Mouse (Mus musculus) limb, embryonic 13.5 days (tissue): ENCODE data around the gene Gemin7. TPM values are rescaled to one million over a fixed set of nuclear protein-coding genes. Genes with fewer than 3 reads are reported as not detected.

ENCODE experiments used
- ATAC-seq: fragments of 200-750 bp; cut with Nextera tagmentation; 2 replicates; pipeline ENCODE4 v1.8.0; 2017; ENCODE audit warnings: low read depth, moderate number of reproducible peaks, moderate TSS enrichment; ENCODE audit not compliant: low FRiP score
- H3K27ac ChIP-seq: fragments of 300-500 bp; sonication (generic); 2 replicates; pipeline ENCODE4 v1.5.1; 2015; ENCODE audit warnings: inconsistent platforms, mild to moderate bottlenecking, moderate library complexity
- H3K27me3 ChIP-seq: fragments of 300-500 bp; sonication (generic); 2 replicates; pipeline ENCODE4 v1.6.1; 2015; ENCODE audit warnings: mild to moderate bottlenecking, inconsistent platforms
- H3K36me3 ChIP-seq: fragments of 300-500 bp; sonication (generic); 2 replicates; pipeline ENCODE4 v1.6.1; 2015; ENCODE audit warnings: inconsistent platforms, mild to moderate bottlenecking, moderate library complexity
- H3K4me1 ChIP-seq: fragments of 300-500 bp; sonication (generic); 2 replicates; pipeline ENCODE4 v1.6.1; 2015; ENCODE audit warnings: inconsistent platforms
- H3K4me2 ChIP-seq: fragments of 300-500 bp; sonication (generic); replicated peaks from 2 replicates; pipeline ENCODE4 v1.6.1; 2015; ENCODE audit warnings: inconsistent platforms, mild to moderate bottlenecking, moderate library complexity
- H3K4me3 ChIP-seq: fragments of 300-500 bp; sonication (generic); 2 replicates; pipeline ENCODE4 v1.5.1; 2015; ENCODE audit warnings: moderate library complexity, mild to moderate bottlenecking, inconsistent platforms
- H3K9ac ChIP-seq: fragments of 300-500 bp; sonication (generic); 2 replicates; pipeline ENCODE4 v1.6.1; 2015; ENCODE audit warnings: mild to moderate bottlenecking, inconsistent platforms
- H3K9me3 ChIP-seq: fragments of 300-500 bp; sonication (generic); 2 replicates; pipeline ENCODE4 v1.6.1; 2016; ENCODE audit warnings: inconsistent platforms
- WGBS: fragments of 180-500 bp; shearing (Covaris S2); methylation state at CpG from one replicate; pipeline ENCODE4 v1.1.7; 2015; 5-methylcytosine and 5-hydroxymethylcytosine counted together
- polyA plus RNA-seq: library from polyadenylated mRNA; unstranded; fragments of >200 nt; fragmentation: Nextera tagmentation; extraction: Ambion mirVana; gene quantifications from 2 replicates; pipeline ENCODE4 v1.2.1, GENCODE M21; 2015

Gene Gemin7
- polyA plus RNA-seq, 1 experiment from 2014 or later: 167 TPM

DNA sequence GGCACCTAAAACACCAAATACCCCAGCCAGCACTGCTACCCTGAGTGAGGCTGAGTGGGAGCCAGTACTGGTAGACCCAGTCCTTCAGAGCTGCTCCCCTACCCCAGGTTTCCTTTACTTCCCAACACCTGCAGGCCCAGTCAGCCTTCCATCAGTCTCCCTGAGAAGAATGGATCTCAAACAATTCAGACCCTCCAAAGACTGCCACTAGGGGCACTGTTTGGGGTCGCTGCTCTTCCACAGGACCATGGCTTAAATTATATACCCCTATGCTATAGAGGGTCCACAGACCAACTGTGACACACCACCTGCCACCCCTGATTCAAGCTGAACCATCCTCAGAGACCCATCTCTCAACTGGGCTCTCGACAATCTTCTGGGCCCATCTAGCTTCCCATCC is 18.4 kb downstream of the Gemin7 start:
- Histone ChIP-seq H3K9me3 (no peaks in the 10 kb centered on the region), H3K27me3 (no peaks in the 10 kb centered on the region), H3K4me1 (peaks cover 50% of the 10 kb centered on the region), H3K4me3 (0 out of 2 replicates have a peak overlapping the region, but pooled peaks have one; percentile 99), H3K9ac (peak overlapping the region; percentile 5; the same call in 1 of the 2 replicates), H3K4me2 (peak overlapping the region; percentile 99), H3K27ac (no peak overlapping the region), H3K36me3 (peaks cover 37% of the 10 kb centered on the region)
- WGBS: 52% methylated on average over 2 of the region's 2 CpGs
- no peak for ATAC-seq

DNA sequence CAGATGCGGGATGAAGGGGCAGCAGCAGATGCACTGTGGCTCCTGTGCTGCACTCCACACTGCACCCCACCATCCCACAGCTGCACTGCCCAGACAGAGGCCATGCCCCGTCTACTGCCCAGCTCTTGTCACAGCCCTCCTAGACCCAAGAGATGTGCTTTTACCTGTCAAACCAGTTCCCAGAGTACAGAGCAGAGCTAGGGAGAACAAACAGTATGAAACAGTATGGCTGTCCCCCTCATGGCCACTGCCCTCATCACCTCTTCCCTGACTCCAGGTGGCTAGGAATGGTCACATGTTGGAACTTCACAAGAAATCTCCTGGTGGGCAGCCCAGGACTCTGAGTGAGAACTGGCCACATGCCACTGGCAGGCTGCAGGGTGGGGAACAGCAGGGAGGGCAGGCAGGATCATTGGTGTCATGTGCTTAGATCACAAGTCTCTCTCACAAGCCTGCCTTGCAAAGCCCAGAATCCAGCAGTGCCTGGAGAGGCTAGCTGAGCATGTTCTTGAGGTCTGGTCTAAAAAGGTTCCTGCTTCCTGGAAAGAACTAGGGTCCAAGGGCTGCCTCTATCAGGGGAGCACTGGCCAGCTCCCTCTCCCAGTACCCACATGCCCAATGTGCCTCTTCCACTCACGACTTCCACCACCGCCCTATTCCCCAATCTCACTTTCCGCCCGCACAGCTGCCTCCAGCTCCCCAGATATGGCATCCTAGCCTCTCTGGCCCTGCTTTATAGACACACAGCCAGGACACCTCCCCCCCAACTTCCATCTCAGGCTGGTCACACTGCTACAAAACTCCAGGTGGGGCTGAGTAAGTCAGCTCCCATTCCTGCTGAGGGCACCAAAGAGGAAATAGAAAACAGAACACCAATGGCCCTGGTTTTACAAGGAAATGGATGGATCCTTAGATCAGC is 19.2 kb downstream of the Gemin7 start:
- Histone ChIP-seq H3K4me2 (peak overlapping the region; percentile 99; the same call in 1 of the 2 replicates), H3K27me3 (no peaks in the 10 kb centered on the region), H3K4me1 (peaks cover 44% of the 10 kb centered on the region), H3K27ac (no peak overlapping the region), H3K4me3 (no peak overlapping the region), H3K9ac (peak overlapping the region; percentile 5), H3K36me3 (peaks cover 40% of the 10 kb centered on the region), H3K9me3 (no peaks in the 10 kb centered on the region)
- ATAC-seq: no peak
- WGBS: 90% methylated on average over 6 of the region's 6 CpGs

DNA sequence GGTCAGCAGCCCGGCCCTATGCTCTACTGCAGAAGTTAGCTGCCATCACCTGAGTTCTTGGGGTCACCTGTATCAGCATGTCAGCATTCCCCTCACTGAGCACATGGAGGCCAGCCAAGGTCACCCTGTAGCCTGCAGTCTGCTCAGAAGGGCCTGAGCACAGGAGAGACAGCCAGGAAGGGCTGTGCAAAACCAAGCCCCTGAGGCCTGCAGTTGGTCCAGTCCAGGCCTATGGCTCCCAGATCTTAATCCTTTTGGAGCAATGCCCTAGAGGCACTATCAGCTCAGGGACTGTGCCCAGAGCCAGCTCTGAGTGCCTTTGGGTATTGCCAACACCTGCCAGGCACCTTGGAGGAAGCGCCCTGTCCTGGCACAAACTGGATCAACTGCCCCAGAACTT is 20.3 kb downstream of the Gemin7 start:
- peaks cover 38% of the 10 kb centered on the region for H3K4me1 ChIP-seq
- H3K27me3 ChIP-seq: no peaks in the 10 kb centered on the region
- ATAC-seq: no peak
- WGBS: 98% methylated on average over 2 of the region's 2 CpGs
- no peaks in the 10 kb centered on the region for H3K9me3 ChIP-seq
- H3K4me3 ChIP-seq: no peak overlapping the region
- peak overlapping the region; percentile 5; the same call in 1 of the 2 replicates for H3K9ac ChIP-seq
- peaks cover 51% of the 10 kb centered on the region for H3K36me3 ChIP-seq
- no peak overlapping the region for H3K4me2 ChIP-seq
- H3K27ac ChIP-seq: no peak overlapping the region

DNA sequence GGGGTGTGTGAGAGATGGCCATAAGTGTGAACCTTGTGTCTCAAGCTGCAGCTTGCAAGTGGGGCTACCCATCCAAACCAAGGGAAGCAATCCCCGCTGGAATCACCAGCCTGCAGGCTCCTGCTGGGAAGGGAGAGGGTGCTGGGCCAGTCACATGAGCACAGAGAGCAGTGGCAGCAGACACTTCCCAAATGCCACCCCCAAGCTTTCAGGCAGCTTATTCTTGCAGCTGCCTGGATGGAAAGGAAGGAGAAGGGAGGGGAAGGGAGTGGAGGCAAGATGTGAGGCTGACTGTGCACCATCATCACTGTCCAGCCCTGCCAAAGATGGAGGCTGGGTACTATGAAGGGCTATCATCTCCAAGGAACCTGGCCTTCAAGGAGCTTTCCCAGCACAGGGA is 23.2 kb downstream of the Gemin7 start:
- Histone ChIP-seq H3K36me3 (peaks cover 56% of the 10 kb centered on the region), H3K9ac (no peak overlapping the region), H3K4me1 (peaks cover 17% of the 10 kb centered on the region), H3K9me3 (no peaks in the 10 kb centered on the region), H3K27ac (no peak overlapping the region), H3K4me3 (no peak overlapping the region), H3K27me3 (no peaks in the 10 kb centered on the region), H3K4me2 (no peak overlapping the region)
- 75% methylated on average over 1 of the region's 1 CpGs for WGBS
- ATAC-seq: no peak

DNA sequence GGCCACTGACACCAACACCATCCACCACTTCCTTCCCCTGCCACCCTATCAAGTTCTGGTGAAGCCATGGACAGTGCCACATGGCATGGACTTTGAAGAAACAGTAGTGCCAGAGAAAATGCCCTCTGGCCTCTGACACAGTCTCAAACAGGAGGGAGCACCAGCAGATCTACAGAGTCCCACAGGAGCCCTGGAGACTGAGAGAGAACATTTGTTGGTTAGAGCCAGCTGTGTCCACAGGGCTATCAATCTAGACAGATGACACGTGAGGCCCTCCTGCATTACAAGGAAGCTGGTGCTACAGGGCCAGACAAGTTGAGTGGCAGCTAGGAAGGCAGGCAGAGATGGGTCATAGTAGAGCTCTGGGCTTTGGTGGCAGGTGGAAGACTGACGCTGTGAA is 25.0 kb downstream of the Gemin7 start:
- Histone ChIP-seq H3K4me1 (no peaks in the 10 kb centered on the region; the same call in 1 of the 2 replicates), H3K27ac (no peak overlapping the region; the same call in 1 of the 2 replicates), H3K9me3 (no peaks in the 10 kb centered on the region), H3K4me2 (no peak overlapping the region), H3K27me3 (no peaks in the 10 kb centered on the region), H3K9ac (peak overlapping the region; percentile 25; the same call in 1 of the 2 replicates), H3K36me3 (peaks cover 47% of the 10 kb centered on the region), H3K4me3 (no peak overlapping the region)
- peak; percentile 30; the same call in 1 of the 2 replicates for ATAC-seq
- WGBS: 60% methylated on average over 2 of the region's 2 CpGs

DNA sequence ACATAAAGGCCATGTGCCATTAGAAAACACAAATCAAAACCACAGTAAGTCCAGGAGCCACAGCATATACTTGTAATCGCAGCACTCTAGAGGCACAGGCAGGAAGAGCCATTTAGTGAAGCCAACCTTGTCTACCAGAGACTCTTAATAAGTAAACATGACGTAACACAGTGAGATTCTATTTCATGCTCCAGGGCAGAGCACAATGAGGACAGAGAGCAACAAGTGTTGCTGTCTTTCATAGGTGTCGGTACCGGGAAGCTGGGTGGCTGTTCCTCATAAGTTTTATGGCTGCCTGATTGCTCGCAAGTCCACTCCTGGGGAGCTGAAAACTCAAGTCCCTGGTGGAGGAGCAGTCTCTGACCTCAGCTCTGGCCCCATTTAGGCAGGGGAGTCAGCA is 25.8 kb downstream of the Gemin7 start:
- Histone ChIP-seq H3K4me1 (peaks cover 2% of the 10 kb centered on the region; the same call in 1 of the 2 replicates), H3K36me3 (peaks cover 43% of the 10 kb centered on the region), H3K4me3 (no peak overlapping the region), H3K4me2 (no peak overlapping the region), H3K27me3 (no peaks in the 10 kb centered on the region), H3K27ac (no peak overlapping the region), H3K9me3 (no peaks in the 10 kb centered on the region), H3K9ac (0 out of 2 replicates have a peak overlapping the region, but pooled peaks have one; percentile 25)
- no peak for ATAC-seq
- WGBS: 60% methylated on average over 5 of the region's 5 CpGs

DNA sequence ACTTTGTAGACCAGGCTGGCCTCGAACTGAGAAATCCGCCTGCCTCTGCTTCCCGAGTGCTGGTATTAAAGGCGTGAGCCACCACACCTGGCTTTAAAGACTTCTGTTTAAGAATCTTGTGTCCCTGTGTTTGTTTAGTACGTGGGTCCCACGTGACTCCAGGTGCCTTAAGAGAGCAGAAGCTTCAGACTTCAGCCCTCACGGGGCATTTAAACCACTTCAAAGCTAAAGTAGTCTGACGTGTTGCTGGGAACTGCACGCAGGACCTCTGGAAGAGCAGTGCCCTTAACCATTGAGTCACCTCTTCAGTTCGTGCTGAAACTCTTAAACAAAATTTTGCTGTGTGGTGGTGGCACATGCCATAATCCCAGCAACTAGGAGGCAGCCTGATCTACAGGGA is 28.0 kb downstream of the Gemin7 start:
- 84% methylated on average over 10 of the region's 10 CpGs for WGBS
- Histone ChIP-seq H3K9ac (no peak overlapping the region), H3K27ac (no peak overlapping the region), H3K9me3 (no peaks in the 10 kb centered on the region), H3K36me3 (peaks cover 28% of the 10 kb centered on the region), H3K4me1 (peaks cover 13% of the 10 kb centered on the region), H3K4me2 (no peak overlapping the region), H3K27me3 (no peaks in the 10 kb centered on the region), H3K4me3 (no peak overlapping the region)
- no peak for ATAC-seq

DNA sequence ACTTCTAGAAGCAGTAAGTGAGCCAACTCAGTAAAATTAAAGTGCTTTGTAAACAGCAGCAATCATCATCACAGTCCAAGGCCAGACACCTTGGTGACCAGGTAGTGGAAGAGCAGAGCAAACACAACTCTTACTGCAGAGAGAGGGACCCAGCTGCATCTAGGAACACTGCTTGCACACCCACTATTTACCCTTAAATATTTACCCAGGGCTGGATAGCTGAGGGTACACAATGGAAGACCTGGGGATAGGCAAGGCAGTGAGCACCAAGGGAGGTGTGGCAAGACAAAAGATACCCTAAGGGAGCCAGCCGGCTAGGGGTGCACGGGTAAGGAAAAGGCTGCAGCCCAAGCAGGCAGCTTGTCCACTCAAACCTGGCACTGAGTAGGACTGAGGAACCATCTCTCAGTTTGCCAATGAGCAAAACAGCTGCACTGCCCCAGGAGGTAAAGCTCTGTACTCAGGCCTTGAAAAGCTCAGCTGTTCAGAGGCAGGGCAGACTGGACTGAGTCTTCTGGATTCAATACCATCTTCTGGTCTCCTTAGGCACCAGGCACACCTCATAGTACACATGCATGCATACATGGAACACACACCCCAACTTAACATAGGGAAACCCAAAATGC is 29.9 kb downstream of the Gemin7 start:
- no peak overlapping the region for H3K4me3 ChIP-seq
- ATAC-seq: no peak
- peaks cover 9% of the 10 kb centered on the region for H3K36me3 ChIP-seq
- no peak overlapping the region for H3K9ac ChIP-seq
- no peak overlapping the region for H3K27ac ChIP-seq
- 87% methylated on average over 2 of the region's 2 CpGs for WGBS
- H3K4me2 ChIP-seq: no peak overlapping the region
- peaks cover 23% of the 10 kb centered on the region for H3K4me1 ChIP-seq
- H3K9me3 ChIP-seq: no peaks in the 10 kb centered on the region
- H3K27me3 ChIP-seq: no peaks in the 10 kb centered on the region

DNA sequence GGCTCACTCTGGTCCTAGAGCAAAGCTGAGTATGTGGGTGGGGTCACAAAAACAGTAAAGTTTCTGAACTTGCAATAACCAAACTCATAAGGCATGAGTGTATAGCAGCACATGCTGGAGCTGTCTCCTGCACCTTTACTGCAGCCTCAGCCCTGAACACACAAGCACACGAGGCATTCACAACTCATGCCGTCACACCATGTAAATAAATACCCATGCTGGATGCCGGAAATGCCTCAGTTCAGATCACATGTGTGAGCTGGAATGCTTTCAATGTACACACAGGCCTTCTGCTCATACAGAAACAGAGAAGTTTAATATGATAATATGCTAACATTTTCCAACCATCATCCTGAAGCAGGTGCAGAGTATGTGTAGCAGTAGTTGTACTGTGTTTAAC is 31.4 kb downstream of the Gemin7 start:
- 0 out of 2 replicates have a peak, but pooled peaks have one; percentile 35 for ATAC-seq
- H3K36me3 ChIP-seq: no peaks in the 10 kb centered on the region
- no peak overlapping the region for H3K27ac ChIP-seq
- peaks cover 30% of the 10 kb centered on the region for H3K4me1 ChIP-seq
- 57% methylated on average over 3 of the region's 3 CpGs for WGBS
- no peak overlapping the region for H3K9ac ChIP-seq
- no peaks in the 10 kb centered on the region for H3K9me3 ChIP-seq
- no peak overlapping the region for H3K4me3 ChIP-seq
- no peaks in the 10 kb centered on the region for H3K27me3 ChIP-seq
- H3K4me2 ChIP-seq: no peak overlapping the region

DNA sequence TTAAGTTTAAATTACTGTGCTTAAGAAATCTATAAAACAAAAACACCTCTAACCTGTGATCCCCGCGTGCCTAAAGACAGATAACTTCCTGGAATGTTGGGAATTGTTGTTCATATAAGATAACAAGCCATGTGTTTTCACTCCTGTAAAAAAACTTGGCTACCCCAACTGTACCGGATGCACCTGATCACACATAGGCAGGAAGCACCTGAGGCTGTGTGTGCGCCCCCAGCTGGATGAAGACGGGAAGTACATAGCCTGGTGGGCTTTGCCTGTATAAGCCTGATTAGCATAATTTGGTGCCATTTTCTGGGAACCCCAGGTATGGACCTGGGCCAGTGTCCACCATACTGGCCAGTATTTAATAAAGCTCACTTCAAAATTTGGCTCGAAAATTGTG is 33.8 kb downstream of the Gemin7 start:
- no peak for ATAC-seq
- H3K9me3 ChIP-seq: no peaks in the 10 kb centered on the region
- no peaks in the 10 kb centered on the region for H3K27me3 ChIP-seq
- no peak overlapping the region for H3K27ac ChIP-seq
- no peak overlapping the region for H3K4me2 ChIP-seq
- 49% methylated on average over 6 of the region's 6 CpGs for whole genome bisulfite sequencing
- H3K4me3 ChIP-seq: no peak overlapping the region
- peaks cover 30% of the 10 kb centered on the region for H3K4me1 ChIP-seq
- no peak overlapping the region for H3K9ac ChIP-seq
- no peaks in the 10 kb centered on the region for H3K36me3 ChIP-seq

DNA sequence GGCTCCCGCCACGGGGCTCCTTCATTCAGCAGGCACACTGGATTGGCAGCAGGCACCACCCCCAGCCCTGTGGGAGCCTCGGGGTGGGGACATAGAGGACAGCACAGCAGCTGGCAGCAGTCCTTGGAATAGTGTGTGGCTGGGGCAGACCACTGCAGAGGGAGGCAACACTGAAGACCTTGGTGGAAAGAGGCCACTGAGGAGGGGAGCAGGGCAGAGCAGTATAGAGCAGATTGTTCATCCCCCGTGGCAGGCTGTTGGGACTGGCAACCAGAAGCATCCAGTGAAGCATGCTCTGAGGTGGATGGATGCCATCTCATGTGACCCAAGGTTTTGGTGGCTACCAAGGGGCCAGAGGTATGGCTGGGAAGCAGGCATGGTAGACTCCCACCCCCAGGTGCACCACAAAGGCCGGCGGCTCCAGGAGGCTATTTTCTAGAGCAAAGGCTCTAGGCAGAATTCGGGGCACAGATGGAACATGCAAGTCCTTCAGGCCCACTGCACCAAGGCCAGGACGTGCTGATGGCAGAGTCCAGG is 35.2 kb downstream of the Gemin7 start:
- no peak overlapping the region for H3K9ac ChIP-seq
- 76% methylated on average over 8 of the region's 8 CpGs for WGBS
- peak; percentile 60; the same call in 1 of the 2 replicates for ATAC-seq

DNA sequence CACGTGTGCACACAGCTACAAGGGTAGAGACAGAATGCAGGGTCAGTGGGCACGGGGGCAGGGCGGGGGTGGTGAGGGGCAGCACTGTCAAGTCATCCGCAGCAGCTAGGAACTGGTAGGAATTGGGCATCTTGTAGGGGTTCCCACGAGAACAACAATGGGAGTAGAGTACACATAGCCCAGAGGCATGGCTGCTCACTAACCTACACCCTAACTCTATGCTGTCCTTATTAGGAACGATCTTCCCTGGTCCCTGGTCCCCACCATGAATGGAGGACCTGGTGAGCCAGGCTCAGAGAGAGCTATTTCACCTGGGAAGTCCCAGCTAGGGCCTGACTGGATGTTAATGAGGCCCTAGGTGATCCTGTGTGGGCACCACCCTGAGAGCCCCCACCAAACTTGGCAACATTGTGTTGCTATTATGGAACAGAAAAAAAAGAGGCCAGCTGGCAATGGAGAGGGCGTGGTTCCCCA is 35.7 kb downstream of the Gemin7 start:
- Histone ChIP-seq H3K4me3 (no peak overlapping the region), H3K4me2 (no peak overlapping the region), H3K9ac (no peak overlapping the region), H3K27me3 (no peaks in the 10 kb centered on the region), H3K4me1 (peaks cover 39% of the 10 kb centered on the region), H3K9me3 (no peaks in the 10 kb centered on the region), H3K27ac (no peak overlapping the region), H3K36me3 (no peaks in the 10 kb centered on the region; the same call in 1 of the 2 replicates)
- ATAC-seq: no peak
- 82% methylated on average over 7 of the region's 7 CpGs for WGBS

More for the DNA sequence above, 35.2 kb downstream of the Gemin7 start:
- H3K27ac ChIP-seq: no peak overlapping the region
- no peak overlapping the region for H3K4me2 ChIP-seq
- H3K4me1 ChIP-seq: peaks cover 36% of the 10 kb centered on the region
- no peaks in the 10 kb centered on the region for H3K27me3 ChIP-seq
- H3K36me3 ChIP-seq: no peaks in the 10 kb centered on the region; the same call in 1 of the 2 replicates
- H3K4me3 ChIP-seq: no peak overlapping the region
- H3K9me3 ChIP-seq: no peaks in the 10 kb centered on the region
